Mouse (Mus musculus) spleen, embryonic (tissue): ENCODE data around the gene Ror1.

Experiments
- CTCF ChIA-PET: fragments of 350-600 bp; sonication (Branson Sonifier 250); formaldehyde crosslinking; loops from one replicate; lab custom pipeline; 2022; lab: Charles Lee

Ror1 gene

GRCm38 (mm10) chr4:100381760-100382159 is 286.2 kb downstream of the Ror1 start:
- CTCF ChIA-PET: no interaction called here

GRCm38 (mm10) chr4:100386272-100386988 is 290.8 kb downstream of the Ror1 start:
- CTCF ChIA-PET: no interaction called here

GRCm38 (mm10) chr4:100390436-100390835 is 294.8 kb downstream of the Ror1 start:
- CTCF ChIA-PET: no interaction called here

- CTCF ChIA-PET: no interaction called here
These were observed 295.4 kb downstream of the Ror1 start for GRCm38 (mm10) chr4:100391021-100391420.

- CTCF ChIA-PET: no interaction called here
These were observed 297.9 kb downstream of the Ror1 start for GRCm38 (mm10) chr4:100393374-100394061.

- CTCF ChIA-PET: no interaction called here
These were observed 299.8 kb downstream of the Ror1 start for GRCm38 (mm10) chr4:100395407-100395806.

GRCm38 (mm10) chr4:100398079-100398478 is 302.5 kb downstream of the Ror1 start:
- CTCF ChIA-PET: no interaction called here

- CTCF ChIA-PET: no interaction called here
These were observed 305.5 kb downstream of the Ror1 start for GRCm38 (mm10) chr4:100401078-100401477.

GRCm38 (mm10) chr4:100401581-100402470 is 306.2 kb downstream of the Ror1 start:
- CTCF ChIA-PET: no interaction called here

- CTCF ChIA-PET: interaction anchor here (0.7 kb wide), 1 partner anchor 680 kb away, joined by 3 read pairs; no protein-coding TSS in a partner anchor
These were observed 311.8 kb downstream of the Ror1 start for GRCm38 (mm10) chr4:100407261-100407874.

GRCm38 (mm10) chr4:100409521-100409920 is 313.9 kb downstream of the Ror1 start:
- CTCF ChIA-PET: no interaction called here

GRCm38 (mm10) chr4:100411841-100412539 is 316.4 kb downstream of the Ror1 start:
- CTCF ChIA-PET: no interaction called here

GRCm38 (mm10) chr4:100422756-100423155 is 327.2 kb downstream of the Ror1 start:
- CTCF ChIA-PET: no interaction called here

- CTCF ChIA-PET: no interaction called here
These were observed 330.5 kb downstream of the Ror1 start for GRCm38 (mm10) chr4:100426101-100426500.

- CTCF ChIA-PET: no interaction called here
These were observed 333.8 kb downstream of the Ror1 start for GRCm38 (mm10) chr4:100429371-100429900.

GRCm38 (mm10) chr4:100435281-100436168 is 339.9 kb downstream of the Ror1 start:
- CTCF ChIA-PET: no interaction called here

GRCm38 (mm10) chr4:100436169-100436547 is 340.6 kb downstream of the Ror1 start:
- CTCF ChIA-PET: no interaction called here

GRCm38 (mm10) chr4:100446897-100447296 is 351.3 kb downstream of the Ror1 start:
- CTCF ChIA-PET: no interaction called here

GRCm38 (mm10) chr4:100462493-100463120 is 367.0 kb downstream of the Ror1 start:
- CTCF ChIA-PET: no interaction called here
